Mouse (Mus musculus) embryonic fibroblast, embryonic 13.5 days (primary cell): Measurements from ENCODE around the gene Gm13276. TPM values are rescaled to one million over a fixed set of nuclear protein-coding genes. Genes with fewer than 3 reads are reported as not detected.
"Not testable (repeated sequence)": the region's sequence is repeated elsewhere in the genome, so short reads cannot be mapped to it uniquely, and the experiment has no call there.

ENCODE experiments used
- H3K27ac ChIP-seq: 2 replicates; pipeline ENCODE4 v1.5.1; 2012; ENCODE audit warnings: low read length, control low read depth, inconsistent platforms; ENCODE audit not compliant: insufficient read depth
- H3K4me1 ChIP-seq: 2 replicates; pipeline ENCODE4 v1.6.1; 2011; ENCODE audit warnings: low read length; ENCODE audit not compliant: control insufficient read depth, insufficient read depth
- H3K4me3 ChIP-seq: 2 replicates; pipeline ENCODE4 v1.5.1; 2011; ENCODE audit warnings: mild to moderate bottlenecking, control low read depth, low read length; ENCODE audit not compliant: insufficient read depth
- CTCF ChIP-seq: IDR thresholded peaks from 2 replicates; pipeline ENCODE4 v1.5.1; 2011; ENCODE audit warnings: mild to moderate bottlenecking, control low read depth, low read length, moderate library complexity, borderline replicate concordance; ENCODE audit not compliant: insufficient read depth
- POLR2A ChIP-seq: IDR thresholded peaks from 2 replicates; pipeline ENCODE4 v1.6.1; 2011; ENCODE audit warnings: low read depth, mild to moderate bottlenecking, control low read depth, low read length, moderate library complexity
- polyA plus RNA-seq: library from polyadenylated mRNA; stranded (reverse); fragments of >200 nt; gene quantifications from 2 replicates; pipeline ENCODE4 v1.2.4, GENCODE M21; 2011; ENCODE audit warnings: low read depth; ENCODE audit not compliant: missing spikeins, insufficient read length

Gm13276 gene
- polyA plus RNA-seq, 1 experiment, result not detected

GRCm38 (mm10) chr4:88759610-88760268 is 25.8 kb upstream of the Gm13276 start, which contains the start of gene Gm13283:
Gene Gm13283, plus strand, starts transcription at chr4:88760119.
- TF ChIP-seq POLR2A, result 0 out of 2 replicates have a peak, but pooled peaks have one; percentile 17
- Histone ChIP-seq H3K4me3 (peak within 1 kb of the TSS; percentile 27; the same call in 1 of the 2 replicates), H3K27ac (peak within 1 kb of the TSS; percentile 73; the same call in 1 of the 2 replicates)
- not testable (repeated sequence) for H3K4me1 ChIP-seq

GRCm38 (mm10) chr4:88760431-88760830 is 25.1 kb upstream of the Gm13276 start:
- peak overlapping the region; percentile 73; the same call in 1 of the 2 replicates for H3K27ac ChIP-seq

GRCm38 (mm10) chr4:88761776-88762175 is 23.7 kb upstream of the Gm13276 start:
- H3K4me1 ChIP-seq, H3K4me3 ChIP-seq, H3K27ac ChIP-seq: not testable (repeated sequence)

More at GRCm38 (mm10) chr4:88760431-88760830, 25.1 kb upstream of the Gm13276 start:
- peak overlapping the region; percentile 27; the same call in 1 of the 2 replicates for H3K4me3 ChIP-seq
- H3K4me1 ChIP-seq, result not testable (repeated sequence)
- TF ChIP-seq POLR2A (peak; percentile 77), CTCF (0 out of 2 replicates have a peak, but pooled peaks have one; percentile 46)

- not testable (repeated sequence) for H3K4me1 ChIP-seq, H3K27ac ChIP-seq, H3K4me3 ChIP-seq
Observed at GRCm38 (mm10) chr4:88762341-88762740, 23.2 kb upstream of the Gm13276 start.

- not testable (repeated sequence) for H3K4me1 ChIP-seq
- peak; percentile 65 for TF ChIP-seq POLR2A
- TF ChIP-seq CTCF, result 0 out of 2 replicates have a peak, but pooled peaks have one; percentile 7
- Histone ChIP-seq H3K27ac (peak overlapping the region; percentile 58; the same call in 1 of the 2 replicates), H3K4me3 (peak overlapping the region; percentile 19; the same call in 1 of the 2 replicates)
Observed at GRCm38 (mm10) chr4:88763384-88764018, 22.0 kb upstream of the Gm13276 start.

GRCm38 (mm10) chr4:88773534-88773933 is 12.0 kb upstream of the Gm13276 start, which contains the start of gene Gm13290:
Gene Gm13290, plus strand, starts transcription at chr4:88773834.
- not testable (repeated sequence) for H3K4me1 ChIP-seq, H3K27ac ChIP-seq, H3K4me3 ChIP-seq

GRCm38 (mm10) chr4:88776622-88777021 is 8.9 kb upstream of the Gm13276 start, which contains the start of gene Gm13289:
Gene Gm13289, plus strand, starts transcription at chr4:88776922.
- not testable (repeated sequence) for H3K4me1 ChIP-seq, H3K4me3 ChIP-seq, H3K27ac ChIP-seq

GRCm38 (mm10) chr4:88779550-88779949 is 6.0 kb upstream of the Gm13276 start, which contains the start of gene Gm13272:
Gene Gm13272, plus strand, starts transcription at chr4:88779850.
- not testable (repeated sequence) for H3K4me1 ChIP-seq, H3K4me3 ChIP-seq

GRCm38 (mm10) chr4:88780320-88780719 is 5.2 kb upstream of the Gm13276 start:
- not testable (repeated sequence) for H3K4me3 ChIP-seq, H3K4me1 ChIP-seq, H3K27ac ChIP-seq

More at GRCm38 (mm10) chr4:88779550-88779949, 6.0 kb upstream of the Gm13276 start, which contains the start of gene Gm13272:
- not testable (repeated sequence) for H3K27ac ChIP-seq

GRCm38 (mm10) chr4:88781831-88782230 is 3.7 kb upstream of the Gm13276 start, which contains the start of gene Ifnz:
Gene Ifnz, plus strand, starts transcription at chr4:88782131.
- peak within 1 kb of the TSS; percentile 35; the same call in 1 of the 2 replicates for H3K4me3 ChIP-seq
- H3K27ac ChIP-seq, result peak within 1 kb of the TSS; percentile 92
- H3K4me1 ChIP-seq, result not testable (repeated sequence)

GRCm38 (mm10) chr4:88782335-88782734 is 3.2 kb upstream of the Gm13276 start:
- peak overlapping the region; percentile 35; the same call in 1 of the 2 replicates for H3K4me3 ChIP-seq
- H3K27ac ChIP-seq, result peak overlapping the region; percentile 92
- not testable (repeated sequence) for H3K4me1 ChIP-seq
